Mouse (Mus musculus) bone marrow, adult 2 months (tissue): ENCODE results near the gene Tas1r3. TPM values are rescaled to one million over a fixed set of nuclear protein-coding genes. Genes with fewer than 3 reads are reported as not detected.

Source experiments
- H3K27ac ChIP-seq: fragments of 200-500 bp; 2 replicates; pipeline ENCODE4 v1.5.1; 2012; ENCODE audit warnings: low read depth, mild to moderate bottlenecking, control low read depth, inconsistent platforms, low read length; ENCODE audit not compliant: control insufficient read depth, poor library complexity, insufficient read depth
- H3K4me1 ChIP-seq: fragments of 200-500 bp; 2 replicates; pipeline ENCODE4 v1.6.1; 2011; ENCODE audit warnings: low read length; ENCODE audit not compliant: control insufficient read depth, insufficient read depth
- H3K4me3 ChIP-seq: fragments of 200-500 bp; replicated peaks from 2 replicates; pipeline ENCODE3; 2011; ENCODE audit warnings: mild to moderate bottlenecking, low read depth, low read length, control low read depth; ENCODE audit not compliant: control insufficient read depth
- CTCF ChIP-seq: fragments of 200-500 bp; IDR thresholded peaks from 2 replicates; pipeline ENCODE4 v1.5.1; 2011; ENCODE audit warnings: low read length, control low read depth; ENCODE audit not compliant: control insufficient read depth, insufficient read depth
- POLR2A ChIP-seq: fragments of 200-500 bp; IDR thresholded peaks from 2 replicates; pipeline ENCODE4 v1.6.1; 2011; ENCODE audit warnings: low read depth, mild to moderate bottlenecking, control low read depth, low read length, borderline replicate concordance; ENCODE audit not compliant: control insufficient read depth
- WGBS: fragments of 180-500 bp; shearing (Covaris S2); methylation state at CpG from one replicate; pipeline ENCODE4 v1.1.7; 2018; 5-methylcytosine and 5-hydroxymethylcytosine counted together
- polyA plus RNA-seq: library from polyadenylated mRNA; stranded (reverse); fragments of >200 nt; gene quantifications from 2 replicates; pipeline ENCODE4 v1.2.4, GENCODE M21; 2011; ENCODE audit warnings: low replicate concordance; ENCODE audit not compliant: missing spikeins, insufficient read depth, insufficient read length

The Tas1r3 gene
- polyA plus RNA-seq, 1 experiment: 0.42 TPM

- H3K4me3 ChIP-seq: no peak overlapping the region
- WGBS: 46% methylated on average over 3 of the region's 3 CpGs
- H3K27ac ChIP-seq: no peak overlapping the region
- H3K4me1 ChIP-seq: no peaks in the 10 kb centered on the region
- TF ChIP-seq POLR2A: no peak
- no peak for TF ChIP-seq CTCF
Measured at GRCm38 (mm10) chr4:155901205-155901604, 38.0 kb upstream of the Tas1r3 start.

GRCm38 (mm10) chr4:155899355-155899754 lies 36.2 kb upstream of the Tas1r3 start:
- Histone ChIP-seq H3K27ac (no peak overlapping the region), H3K4me1 (no peaks in the 10 kb centered on the region; the same call in 1 of the 2 replicates), H3K4me3 (no peak overlapping the region)
- no peak for TF ChIP-seq POLR2A
- no peak for TF ChIP-seq CTCF
- 93% methylated on average over 7 of the region's 7 CpGs for WGBS

GRCm38 (mm10) chr4:155898318-155898717 lies 35.2 kb upstream of the Tas1r3 start:
- Histone ChIP-seq H3K4me3 (no peak overlapping the region), H3K4me1 (peaks cover under 1% of the 10 kb centered on the region; the same call in 1 of the 2 replicates), H3K27ac (no peak overlapping the region)
- 95% methylated on average over 2 of the region's 2 CpGs for WGBS
- TF ChIP-seq CTCF (no peak), POLR2A (no peak)

DNA sequence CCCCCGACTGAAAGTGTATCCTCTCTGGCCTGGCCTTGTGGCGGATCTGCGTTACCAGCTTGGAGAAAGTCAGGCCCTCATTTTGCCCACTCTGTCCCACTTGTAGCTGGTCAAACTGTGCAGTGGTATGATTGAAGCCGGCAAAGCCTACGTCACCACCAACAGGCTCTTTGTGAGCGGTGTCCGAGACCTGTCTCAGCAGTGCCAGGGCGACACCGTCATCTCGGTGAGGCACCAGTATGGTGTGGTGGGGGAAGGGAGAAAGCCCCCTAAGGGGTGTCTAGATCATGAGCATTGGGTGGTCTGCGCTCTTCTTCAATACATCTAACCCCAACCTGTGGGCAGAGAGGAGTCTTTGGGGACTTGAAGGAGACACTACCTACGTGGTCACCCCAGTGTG lies 33.3 kb upstream of the Tas1r3 start:
- WGBS: 97% methylated on average over 12 of the region's 12 CpGs
- H3K4me3 ChIP-seq: no peak overlapping the region
- peaks cover 4% of the 10 kb centered on the region for H3K4me1 ChIP-seq
- TF ChIP-seq POLR2A (no peak), CTCF (no peak)
- no peak overlapping the region for H3K27ac ChIP-seq

DNA sequence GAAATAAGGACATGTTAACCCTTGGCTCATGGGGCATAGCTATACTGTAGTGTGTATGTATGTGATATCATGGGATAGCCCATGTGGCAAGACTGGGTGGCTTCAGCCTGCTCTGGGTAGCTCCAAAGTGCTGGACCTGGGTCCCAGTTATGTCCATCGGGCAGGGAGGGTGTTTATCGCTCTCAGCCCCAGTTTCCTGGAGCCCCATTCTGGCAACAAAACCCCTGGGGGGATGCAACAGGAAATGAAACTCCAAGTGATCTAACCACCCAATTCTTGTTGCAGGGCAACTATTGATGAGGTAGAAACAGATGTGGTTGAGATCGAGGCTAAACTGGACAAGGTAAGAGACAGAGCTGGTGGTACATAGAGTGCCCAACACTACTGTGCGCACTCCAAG lies 32.7 kb upstream of the Tas1r3 start:
- no peak for TF ChIP-seq CTCF
- Histone ChIP-seq H3K4me3 (no peak overlapping the region), H3K4me1 (peaks cover 4% of the 10 kb centered on the region), H3K27ac (no peak overlapping the region)
- 78% methylated on average over 4 of the region's 4 CpGs for WGBS

GRCm38 (mm10) chr4:155895216-155895615 lies 32.1 kb upstream of the Tas1r3 start:
- 88% methylated on average over 6 of the region's 6 CpGs for WGBS
- H3K27ac ChIP-seq: no peak overlapping the region
- no peak overlapping the region for H3K4me3 ChIP-seq
- peaks cover 4% of the 10 kb centered on the region for H3K4me1 ChIP-seq
- no peak for TF ChIP-seq POLR2A
- TF ChIP-seq CTCF: no peak

- 16% methylated on average over 8 of the region's 8 CpGs for WGBS
- TF ChIP-seq POLR2A: no peak
- TF ChIP-seq CTCF: no peak
- peaks cover 4% of the 10 kb centered on the region for H3K4me1 ChIP-seq
- peak overlapping the region; percentile 48 for H3K27ac ChIP-seq
- H3K4me3 ChIP-seq: peak overlapping the region; percentile 55
Measured at GRCm38 (mm10) chr4:155894311-155894881, 31.2 kb upstream of the Tas1r3 start.

- peaks cover 4% of the 10 kb centered on the region for H3K4me1 ChIP-seq
- peak overlapping the region; percentile 99 for H3K4me3 ChIP-seq
- H3K27ac ChIP-seq: no peak overlapping the region
- TF ChIP-seq CTCF (no peak), POLR2A (no peak)
- 59% methylated on average over 8 of the region's 8 CpGs for WGBS
Measured at GRCm38 (mm10) chr4:155893212-155893690, 30.1 kb upstream of the Tas1r3 start.

- Histone ChIP-seq H3K4me3 (peak overlapping the region; percentile 99), H3K4me1 (peaks cover 4% of the 10 kb centered on the region), H3K27ac (peak overlapping the region; percentile 100)
- WGBS: 2% methylated on average over 37 of the region's 37 CpGs
- TF ChIP-seq POLR2A (no peak), CTCF (no peak)
Measured at GRCm38 (mm10) chr4:155892438-155893211, 29.5 kb upstream of the Tas1r3 start.
